Mouse (Mus musculus) spleen, adult 2 months (tissue): Measurements from ENCODE around the gene Chaf1a. TPM values are rescaled to one million over a fixed set of nuclear protein-coding genes. Genes with fewer than 3 reads are reported as not detected.

Experiments
- DNase-seq, 2 experiments: peaks; one replicate each; pipeline versions ENCODE4 v3.0.0 to v3.0.0-alpha.2; 2012 to 2021; ENCODE audit warnings: low spot score in 2 of 2, low read depth in 1 of 2
- H3K27ac ChIP-seq: fragments of 200-500 bp; 2 replicates; pipeline ENCODE4 v1.5.1; 2012; ENCODE audit warnings: low read length, inconsistent platforms; ENCODE audit not compliant: insufficient read depth
- H3K27me3 ChIP-seq: fragments of 200-500 bp; 2 replicates; pipeline ENCODE4 v1.6.1; 2012; ENCODE audit warnings: mild to moderate bottlenecking, moderate library complexity, low read length, inconsistent platforms; ENCODE audit not compliant: control insufficient read depth, insufficient read depth
- H3K36me3 ChIP-seq: fragments of 200-500 bp; 2 replicates; pipeline ENCODE4 v1.6.1; 2012; ENCODE audit warnings: mild to moderate bottlenecking, low read length, inconsistent platforms; ENCODE audit not compliant: control insufficient read depth, insufficient read depth
- H3K4me1 ChIP-seq: fragments of 200-500 bp; 2 replicates; pipeline ENCODE4 v1.6.1; 2011; ENCODE audit warnings: inconsistent platforms; ENCODE audit not compliant: control insufficient read depth, insufficient read depth, insufficient read length
- H3K4me3 ChIP-seq: fragments of 200-500 bp; 2 replicates; pipeline ENCODE4 v1.5.1; 2011; ENCODE audit warnings: mild to moderate bottlenecking, inconsistent platforms; ENCODE audit not compliant: insufficient read depth, insufficient read length; ENCODE audit errors: extremely low read depth
- CTCF ChIP-seq: fragments of 200-500 bp; IDR thresholded peaks from 2 replicates; pipeline ENCODE4 v1.5.1; 2011; ENCODE audit warnings: mild to moderate bottlenecking, inconsistent platforms; ENCODE audit not compliant: insufficient read depth, insufficient read length, insufficient replicate concordance; ENCODE audit errors: extremely low read depth
- POLR2A ChIP-seq: fragments of 200-500 bp; IDR thresholded peaks from 2 replicates; pipeline ENCODE4 v1.6.1; 2011; ENCODE audit warnings: low read depth, low read length, inconsistent platforms
- WGBS: fragments of 180-500 bp; shearing (Covaris S2); methylation state at CpG from one replicate; pipeline ENCODE4 v1.1.7; 2018; 5-methylcytosine and 5-hydroxymethylcytosine counted together
- polyA plus RNA-seq: library from polyadenylated mRNA; depleted of rRNA; stranded (reverse); fragments of >200 nt; gene quantifications from 2 replicates; pipeline ENCODE4 v1.2.3, GENCODE M21; 2012

Gene Chaf1a
- polyA plus RNA-seq, 1 experiment: 2.8 TPM

GRCm38 (mm10) chr17:56080781-56081585, 40.7 kb downstream of the Chaf1a start:
- H3K4me3 ChIP-seq: no peak overlapping the region
- H3K36me3 ChIP-seq: peaks cover 10% of the 10 kb centered on the region; the same call in 1 of the 2 replicates
- WGBS: 38% methylated on average over 8 of the region's 8 CpGs
- DNase-seq: no peak
- H3K27ac ChIP-seq: no peak overlapping the region
- H3K4me1 ChIP-seq: peaks cover 10% of the 10 kb centered on the region; the same call in 1 of the 2 replicates
- no peaks in the 10 kb centered on the region for H3K27me3 ChIP-seq
- TF ChIP-seq CTCF (no peak), POLR2A (no peak)

GRCm38 (mm10) chr17:56092312-56092711, 52.1 kb downstream of the Chaf1a start:
- no peaks in the 10 kb centered on the region for H3K27me3 ChIP-seq
- H3K36me3 ChIP-seq: peaks cover 21% of the 10 kb centered on the region
- no peak for TF ChIP-seq POLR2A
- DNase-seq: no peak
- H3K4me3 ChIP-seq: no peak overlapping the region
- no peak overlapping the region for H3K27ac ChIP-seq
- no peaks in the 10 kb centered on the region for H3K4me1 ChIP-seq
- WGBS: 86% methylated on average over 1 of the region's 1 CpGs

- H3K4me3 ChIP-seq: no peak overlapping the region
- no peak for TF ChIP-seq POLR2A
- TF ChIP-seq CTCF: no peak
- H3K27ac ChIP-seq: no peak overlapping the region
- no peak for DNase-seq
- H3K4me1 ChIP-seq: no peaks in the 10 kb centered on the region
- H3K36me3 ChIP-seq: peaks cover 25% of the 10 kb centered on the region
- WGBS: 100% methylated on average over 1 of the region's 1 CpGs
- no peaks in the 10 kb centered on the region for H3K27me3 ChIP-seq
These were observed 52.6 kb downstream of the Chaf1a start for GRCm38 (mm10) chr17:56092794-56093193.

GRCm38 (mm10) chr17:56096883-56097282, 56.6 kb downstream of the Chaf1a start:
- DNase-seq: no peak
- H3K36me3 ChIP-seq: peaks cover 54% of the 10 kb centered on the region
- WGBS: 96% methylated on average over 12 of the region's 12 CpGs
- no peaks in the 10 kb centered on the region for H3K4me1 ChIP-seq
- H3K27ac ChIP-seq: no peak overlapping the region
- no peak overlapping the region for H3K4me3 ChIP-seq
- H3K27me3 ChIP-seq: no peaks in the 10 kb centered on the region
- no peak for TF ChIP-seq CTCF

GRCm38 (mm10) chr17:56098180-56098579, 57.9 kb downstream of the Chaf1a start:
- no peak for TF ChIP-seq CTCF
- no peak for TF ChIP-seq POLR2A
- peaks cover 60% of the 10 kb centered on the region for H3K36me3 ChIP-seq
- H3K4me3 ChIP-seq: no peak overlapping the region
- H3K27ac ChIP-seq: no peak overlapping the region
- 92% methylated on average over 8 of the region's 8 CpGs for WGBS
- no peaks in the 10 kb centered on the region for H3K27me3 ChIP-seq
- H3K4me1 ChIP-seq: no peaks in the 10 kb centered on the region
- DNase-seq: no peak

- Histone ChIP-seq H3K4me3 (no peak overlapping the region), H3K27me3 (no peaks in the 10 kb centered on the region), H3K36me3 (peaks cover 59% of the 10 kb centered on the region), H3K27ac (no peak overlapping the region), H3K4me1 (no peaks in the 10 kb centered on the region)
- DNase-seq: no peak
- WGBS: 93% methylated on average over 15 of the region's 15 CpGs
- no peak for TF ChIP-seq CTCF
- TF ChIP-seq POLR2A: no peak
These were observed 58.7 kb downstream of the Chaf1a start for GRCm38 (mm10) chr17:56098711-56099572.
